Mouse (Mus musculus): ENCODE data around the gene Mfsd2a.
"Not testable (repeated sequence)": the region's sequence is repeated elsewhere in the genome, so short reads cannot be mapped to it uniquely, and the experiment has no call there.

Mfsd2a gene

DNA sequence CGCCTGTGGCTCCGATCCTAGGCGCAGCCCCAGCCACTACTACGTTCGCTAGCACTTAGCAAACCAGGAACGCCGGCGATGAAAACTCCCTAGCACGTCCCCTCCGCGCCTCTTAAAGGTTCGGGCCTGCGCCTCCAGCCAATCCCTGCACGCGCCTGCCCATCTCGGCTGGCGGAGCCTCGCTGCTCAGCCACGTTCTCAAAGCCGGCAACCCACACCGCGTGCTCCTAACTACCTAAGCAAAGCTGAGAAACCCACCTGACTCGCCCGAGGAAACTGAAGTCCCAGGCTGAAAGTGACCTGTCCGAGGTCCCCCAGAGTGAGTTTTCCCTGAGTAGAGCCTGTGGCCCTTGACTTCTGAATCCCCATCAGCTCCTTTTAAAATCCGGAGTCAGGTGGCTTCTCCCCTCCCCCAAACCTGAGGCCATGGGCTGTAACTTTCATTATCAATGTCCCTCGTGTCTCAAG is at the start of gene Mfsd2a:
Mfsd2a (minus strand) TSS at position 89 of the 468 bp plus-strand sequence.
- peak; percentile 89 for DNase-seq (ENCODE audit: inconsistent ontology term)

DNA sequence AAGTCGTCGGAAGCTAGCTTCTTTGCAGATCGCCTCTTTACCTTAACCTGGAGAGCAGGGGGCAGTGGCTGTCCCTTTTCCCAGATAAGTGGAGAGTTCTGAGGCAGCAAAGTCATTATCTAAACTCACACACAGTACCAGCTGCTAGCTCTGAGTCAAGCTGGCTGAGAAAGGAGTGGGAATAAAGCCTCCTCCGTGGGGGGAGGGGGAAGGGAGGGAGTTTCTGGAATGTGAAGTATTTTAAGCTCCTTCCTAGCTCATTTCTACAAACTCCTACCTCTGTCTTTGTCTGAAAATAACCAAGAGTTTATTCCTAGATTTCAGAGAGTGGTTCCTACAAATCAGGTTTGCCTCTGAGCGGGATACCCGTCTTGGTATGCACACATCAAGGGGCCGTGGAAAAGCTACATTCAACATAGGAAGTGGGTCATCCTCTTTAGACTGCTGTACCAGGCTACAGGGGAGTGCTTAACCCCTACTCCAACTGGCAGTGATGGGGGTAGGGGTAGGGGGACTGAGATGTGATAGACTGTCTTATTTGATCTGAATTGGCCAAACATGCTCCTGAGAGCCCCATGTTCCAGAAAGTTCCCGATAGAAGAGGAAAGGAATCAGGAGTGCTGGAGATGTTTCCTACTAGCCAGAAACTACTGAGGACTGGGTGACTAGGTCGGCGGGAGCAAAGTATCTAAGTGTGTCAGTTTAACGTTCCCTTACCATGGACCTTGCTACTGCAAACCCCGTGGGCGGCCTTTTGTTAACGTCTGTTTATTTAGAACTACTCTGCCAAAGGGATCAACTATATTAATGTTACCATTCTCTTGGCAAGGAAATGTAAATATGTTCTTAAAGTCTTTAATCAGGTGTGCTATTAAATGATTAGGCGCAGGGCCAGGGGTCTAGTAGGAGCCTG is 44.3 kb upstream of the Mfsd2a start:
- DNase-seq (ENCODE audit: inconsistent ontology term): peak; percentile 90

DNA sequence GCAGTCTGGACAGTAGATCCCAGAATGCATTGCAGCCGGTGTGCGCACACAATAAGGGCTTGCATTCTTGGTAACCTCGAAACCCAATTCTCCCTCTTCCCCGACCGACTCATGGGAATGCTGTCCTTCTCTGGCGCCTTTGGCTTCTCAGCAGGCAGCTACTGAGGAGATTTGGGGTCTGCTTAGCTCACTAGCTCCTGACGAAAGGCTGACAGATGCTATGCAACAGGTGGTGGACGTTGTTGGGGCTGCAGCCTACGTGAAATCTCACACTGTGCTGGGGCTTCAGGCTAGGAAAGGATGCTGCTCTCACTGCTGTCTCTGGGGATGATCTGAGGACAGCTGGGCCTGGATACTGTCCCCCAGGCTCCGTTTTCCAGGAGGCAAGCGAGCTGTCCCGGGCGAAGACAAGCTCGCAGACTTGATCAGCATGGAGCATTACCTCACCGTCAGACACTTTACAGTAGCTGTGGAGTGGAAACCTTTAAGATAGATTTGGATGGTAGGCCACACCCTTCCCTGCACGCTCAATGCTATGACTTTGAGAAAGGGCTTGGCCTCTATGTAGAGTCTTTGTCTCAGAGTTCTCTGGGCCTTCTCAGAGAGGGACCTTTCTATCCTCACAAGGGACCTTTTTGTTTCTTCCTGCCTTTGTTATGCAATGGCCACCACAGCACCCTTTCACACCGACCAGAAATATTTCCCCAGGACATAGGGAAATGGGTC is 39.8 kb upstream of the Mfsd2a start:
- DNase-seq (ENCODE audit: inconsistent ontology term): peak; percentile 35

DNA sequence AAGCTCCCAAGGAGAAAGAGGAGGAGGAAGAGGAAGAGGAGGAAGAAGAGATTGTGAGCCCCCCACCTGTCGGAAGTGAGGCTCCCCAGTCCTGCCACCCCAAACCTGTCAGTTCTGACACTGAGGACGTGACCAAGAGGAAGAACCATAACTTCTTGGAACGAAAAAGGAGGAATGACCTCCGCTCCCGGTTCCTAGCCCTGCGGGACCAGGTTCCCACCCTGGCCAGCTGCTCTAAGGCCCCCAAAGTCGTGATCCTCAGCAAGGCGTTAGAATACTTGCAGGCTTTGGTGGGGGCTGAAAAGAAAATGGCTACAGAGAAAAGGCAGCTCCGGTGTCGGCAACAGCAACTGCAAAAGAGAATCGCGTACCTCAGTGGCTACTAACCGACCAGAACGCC is 39.1 kb upstream of the Mfsd2a start:
- DNase-seq (ENCODE audit: inconsistent ontology term): no peak

DNA sequence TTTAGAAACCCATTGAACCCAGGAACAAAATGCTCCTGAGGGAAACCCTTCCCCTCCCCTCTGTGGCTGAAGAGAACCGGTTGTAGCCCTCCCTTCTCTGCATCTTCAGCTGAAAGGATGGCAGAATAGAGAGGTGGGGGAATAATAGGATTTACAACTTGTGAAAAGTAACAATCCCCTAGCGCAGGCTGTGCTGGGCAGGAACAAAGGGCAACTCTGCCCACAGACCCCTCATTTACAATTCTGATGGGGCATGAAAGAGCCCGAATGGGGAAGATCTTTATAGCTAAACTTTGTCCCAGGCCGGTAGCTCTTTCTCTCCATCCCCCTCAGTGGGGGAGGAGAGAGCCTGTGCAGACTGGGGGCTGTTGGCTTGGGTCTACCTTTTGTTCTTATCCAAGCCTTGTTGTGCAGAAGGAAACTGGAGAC is 38.3 kb upstream of the Mfsd2a start:
- DNase-seq (ENCODE audit: inconsistent ontology term): no peak

DNA sequence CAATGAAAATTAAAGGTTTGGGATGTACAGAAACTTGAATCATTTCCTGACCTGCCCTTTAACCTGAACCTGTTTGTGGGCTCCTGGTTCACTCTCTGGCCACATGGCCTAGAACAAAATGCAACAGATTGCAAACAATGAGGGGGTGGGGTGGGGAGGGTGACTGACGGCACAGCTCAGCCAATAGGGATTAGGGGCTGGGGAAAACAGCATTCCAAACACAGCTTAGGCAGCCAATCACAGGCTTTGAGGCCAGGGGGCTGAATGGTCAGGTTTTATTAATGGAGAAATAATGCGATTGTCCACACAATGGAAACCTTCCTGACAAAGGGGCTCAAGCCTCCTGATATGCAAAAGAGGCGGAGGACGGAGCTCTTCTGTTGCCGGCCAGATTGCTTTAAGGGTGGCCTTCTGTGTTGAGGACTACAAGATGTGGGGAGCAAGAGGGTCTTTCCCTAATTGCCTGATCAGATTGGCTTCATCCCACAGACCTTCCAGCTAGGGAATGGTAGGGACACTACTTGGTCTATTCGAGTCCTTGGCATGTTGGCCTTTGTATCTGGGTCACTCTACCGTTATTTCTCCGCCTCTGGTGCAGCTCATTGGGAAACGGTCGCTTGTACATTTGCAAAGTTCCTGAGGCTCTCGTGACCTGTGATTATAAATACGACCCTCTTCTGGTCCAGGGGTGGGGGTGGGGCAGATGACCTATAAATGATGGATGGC is 37.7 kb upstream of the Mfsd2a start:
- peak; percentile 66 for DNase-seq (ENCODE audit: inconsistent ontology term)

DNA sequence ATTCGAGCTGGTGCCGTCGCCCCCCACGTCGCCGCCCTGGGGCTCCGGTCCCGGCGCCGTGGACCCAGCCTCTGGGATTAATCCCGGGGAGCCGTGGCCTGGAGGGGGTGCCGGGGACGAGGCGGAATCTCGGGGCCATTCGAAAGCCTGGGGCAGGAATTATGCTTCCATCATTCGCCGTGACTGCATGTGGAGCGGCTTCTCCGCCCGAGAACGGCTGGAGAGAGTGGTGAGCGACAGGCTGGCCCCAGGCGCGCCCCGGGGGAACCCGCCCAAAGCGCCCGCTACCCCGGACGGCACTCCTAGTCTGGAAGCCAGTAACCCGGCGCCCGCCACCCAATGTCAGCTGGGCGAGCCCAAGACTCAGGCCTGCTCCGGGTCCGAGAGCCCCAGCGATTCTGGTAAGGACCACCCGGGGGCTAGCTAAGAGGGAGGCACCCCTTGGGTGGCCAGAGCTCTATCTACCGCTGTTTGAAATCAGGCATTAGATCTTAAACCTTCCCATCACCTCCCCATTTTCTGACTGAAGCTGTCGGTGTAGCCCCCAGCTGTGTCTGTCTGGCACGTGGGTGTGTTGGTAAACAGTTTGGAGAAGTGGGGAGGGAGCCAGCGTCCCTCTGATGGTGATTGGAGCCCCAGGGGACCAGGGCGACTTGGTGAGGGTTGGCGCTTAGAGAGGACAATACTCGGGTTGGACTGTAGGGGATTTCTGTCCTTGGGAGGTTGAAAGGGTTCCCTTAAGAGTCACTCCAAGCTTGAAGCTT is 35.8 kb upstream of the Mfsd2a start:
- DNase-seq (ENCODE audit: inconsistent ontology term): no peak

DNA sequence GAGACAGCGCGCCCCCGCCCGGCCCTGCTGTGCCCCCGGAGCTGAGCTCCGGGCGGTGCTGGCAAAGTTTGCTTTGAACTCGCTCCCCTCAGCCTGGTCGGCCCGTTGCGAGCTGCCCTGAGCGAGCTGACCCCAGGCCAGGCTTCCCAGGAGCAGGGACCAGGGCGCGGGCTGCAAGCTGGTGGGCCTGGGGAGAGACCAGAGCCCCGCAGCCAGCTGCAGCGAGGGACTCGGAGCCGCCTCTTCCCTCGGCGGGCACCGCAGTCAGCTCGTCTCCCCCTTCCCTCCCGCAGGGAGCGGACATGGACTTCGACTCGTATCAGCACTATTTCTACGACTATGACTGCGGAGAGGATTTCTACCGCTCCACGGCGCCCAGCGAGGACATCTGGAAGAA is 35.2 kb upstream of the Mfsd2a start:
- DNase-seq (ENCODE audit: inconsistent ontology term): peak; percentile 49

DNA sequence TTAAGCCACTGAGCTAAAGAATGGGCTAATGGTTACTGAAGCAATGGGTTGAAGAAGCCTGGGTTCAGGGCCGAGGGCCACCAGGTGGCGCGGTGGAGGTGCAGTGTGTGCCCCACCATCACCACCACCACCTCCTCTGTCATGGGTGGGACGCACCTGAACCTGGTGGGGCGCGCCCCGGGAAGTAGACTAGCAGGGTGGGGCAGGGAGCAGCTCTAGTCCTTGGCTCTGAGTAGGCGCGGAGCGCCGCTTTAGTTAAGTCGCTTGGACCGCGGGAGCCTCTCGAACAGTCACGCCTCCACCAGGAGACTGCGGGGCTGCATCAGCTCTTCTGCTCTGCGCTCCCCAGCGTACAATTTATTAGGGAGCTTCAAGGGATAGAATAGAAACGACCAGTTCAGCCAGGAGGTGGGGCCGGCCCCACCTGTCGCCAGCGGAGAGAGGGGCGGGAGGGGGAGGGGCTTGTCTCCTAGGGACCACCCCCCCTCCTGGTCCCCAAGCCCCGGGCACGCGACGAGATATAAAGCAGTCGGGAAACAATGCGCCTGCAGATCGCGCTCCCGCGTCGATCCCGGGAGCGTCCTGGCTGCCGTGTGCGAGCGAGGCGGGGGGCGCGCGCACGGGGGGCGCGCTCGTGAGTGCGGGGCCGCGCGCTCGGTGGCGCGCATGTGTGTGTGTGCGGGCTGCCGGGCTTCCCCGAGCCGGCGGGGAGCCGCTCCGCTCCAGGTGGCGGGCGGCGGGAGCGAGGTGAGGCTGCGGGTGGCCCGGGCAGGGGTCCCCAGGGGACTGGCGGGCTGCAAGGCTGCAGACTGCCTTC is 34.6 kb upstream of the Mfsd2a start, which contains the start of gene Mycl:
Mycl (plus strand) TSS at position 249 of the 817 bp plus-strand sequence.
- peak; percentile 85 for DNase-seq (ENCODE audit: inconsistent ontology term)

DNA sequence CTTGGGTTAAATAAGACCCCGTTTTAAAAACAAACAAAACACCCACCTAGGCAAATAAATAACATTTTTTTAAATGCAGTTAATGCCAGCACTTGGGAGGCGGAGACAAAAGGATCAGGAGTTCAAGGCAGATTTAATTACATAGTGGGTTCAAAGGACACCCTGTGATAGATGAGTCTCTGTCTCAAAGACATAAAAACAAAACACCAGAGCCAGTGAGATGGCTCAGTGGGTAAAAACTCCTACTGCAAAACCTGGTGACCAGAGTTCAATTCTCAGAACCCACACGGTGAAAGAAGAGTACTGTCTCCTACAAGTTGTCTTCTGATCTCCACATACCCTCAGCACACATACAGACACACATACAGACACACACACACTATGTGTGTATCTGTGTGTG is 31.3 kb upstream of the Mfsd2a start:
- no peak for DNase-seq (ENCODE audit: inconsistent ontology term)

DNA sequence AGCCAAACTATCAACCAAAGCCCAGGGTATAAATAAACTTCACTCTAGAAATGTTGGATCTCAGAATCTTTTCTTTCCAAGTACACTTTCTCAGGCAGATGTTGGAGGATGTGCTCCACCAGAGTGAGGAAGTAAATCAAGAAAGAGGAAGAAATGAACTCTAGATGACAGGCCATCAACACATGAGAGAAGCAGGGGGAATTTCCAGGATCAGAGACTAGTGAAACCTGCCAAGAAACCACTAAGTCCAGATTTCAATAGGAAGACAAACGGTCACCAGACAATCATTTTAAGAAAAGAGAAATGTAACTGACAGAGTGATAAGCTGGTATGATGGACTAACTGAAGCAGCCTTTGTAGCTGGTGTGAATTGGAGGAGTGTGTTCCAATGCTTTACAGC is 30.2 kb upstream of the Mfsd2a start:
- no peak for DNase-seq (ENCODE audit: inconsistent ontology term)

DNA sequence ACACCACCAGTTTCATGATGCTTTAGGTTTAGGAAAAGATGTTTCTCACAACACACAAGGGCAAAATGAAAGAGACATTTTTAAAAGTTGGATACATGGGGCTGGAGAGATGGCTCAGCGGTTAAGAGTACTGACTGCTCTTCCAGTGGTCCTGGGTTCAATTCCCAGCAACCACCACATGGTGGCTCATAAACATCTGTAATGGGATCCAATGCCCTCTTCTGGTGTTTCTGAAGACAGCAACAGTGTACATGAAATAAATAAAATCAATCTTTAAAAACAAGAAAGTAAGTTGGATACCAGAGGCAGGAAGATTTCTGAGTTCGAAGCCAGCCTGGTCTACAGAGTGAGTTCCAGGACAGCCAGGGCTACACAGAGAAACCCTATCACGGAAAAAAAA is 27.0 kb upstream of the Mfsd2a start:
- DNase-seq (ENCODE audit: inconsistent ontology term): not testable (repeated sequence)

DNA sequence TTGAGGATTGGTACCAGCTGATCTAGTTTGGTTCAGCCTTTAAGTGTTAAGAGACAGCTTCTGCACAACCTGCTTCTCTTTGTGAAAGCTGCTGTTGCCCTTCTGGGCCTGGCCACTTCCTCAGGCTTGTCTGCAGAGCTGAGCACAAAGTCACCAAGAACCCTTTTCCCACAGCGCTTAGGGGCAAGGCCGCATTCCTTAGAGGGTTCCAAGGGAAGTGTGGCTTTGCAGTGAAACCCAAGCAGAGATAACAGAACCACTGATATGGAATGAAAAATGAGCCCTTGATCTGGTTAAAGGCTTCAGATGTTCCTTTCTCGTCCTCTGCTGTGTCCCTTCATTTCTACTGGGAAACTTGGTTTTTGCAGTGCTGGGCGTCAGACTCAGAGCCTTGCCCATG is 26.4 kb upstream of the Mfsd2a start:
- DNase-seq (ENCODE audit: inconsistent ontology term): no peak

DNA sequence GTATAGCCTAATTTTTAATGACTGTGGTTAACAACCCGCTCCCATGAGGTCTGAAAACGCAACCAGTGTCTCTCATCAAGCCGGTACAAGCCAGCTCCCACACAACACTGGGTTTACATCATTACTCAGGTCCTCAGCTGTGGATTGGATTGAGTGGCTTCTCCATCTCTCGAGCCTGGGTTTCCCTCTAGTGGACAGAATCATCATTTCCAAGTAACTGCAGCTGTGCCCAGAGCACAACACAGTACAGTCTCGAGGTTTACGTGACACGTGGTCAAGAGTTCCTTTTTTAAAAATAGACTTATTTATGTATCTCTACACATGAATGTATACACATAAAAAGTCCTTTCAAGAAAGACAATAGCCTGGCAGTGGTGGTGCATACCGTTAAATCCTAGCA is 24.1 kb upstream of the Mfsd2a start:
- DNase-seq (ENCODE audit: inconsistent ontology term): peak; percentile 79

DNA sequence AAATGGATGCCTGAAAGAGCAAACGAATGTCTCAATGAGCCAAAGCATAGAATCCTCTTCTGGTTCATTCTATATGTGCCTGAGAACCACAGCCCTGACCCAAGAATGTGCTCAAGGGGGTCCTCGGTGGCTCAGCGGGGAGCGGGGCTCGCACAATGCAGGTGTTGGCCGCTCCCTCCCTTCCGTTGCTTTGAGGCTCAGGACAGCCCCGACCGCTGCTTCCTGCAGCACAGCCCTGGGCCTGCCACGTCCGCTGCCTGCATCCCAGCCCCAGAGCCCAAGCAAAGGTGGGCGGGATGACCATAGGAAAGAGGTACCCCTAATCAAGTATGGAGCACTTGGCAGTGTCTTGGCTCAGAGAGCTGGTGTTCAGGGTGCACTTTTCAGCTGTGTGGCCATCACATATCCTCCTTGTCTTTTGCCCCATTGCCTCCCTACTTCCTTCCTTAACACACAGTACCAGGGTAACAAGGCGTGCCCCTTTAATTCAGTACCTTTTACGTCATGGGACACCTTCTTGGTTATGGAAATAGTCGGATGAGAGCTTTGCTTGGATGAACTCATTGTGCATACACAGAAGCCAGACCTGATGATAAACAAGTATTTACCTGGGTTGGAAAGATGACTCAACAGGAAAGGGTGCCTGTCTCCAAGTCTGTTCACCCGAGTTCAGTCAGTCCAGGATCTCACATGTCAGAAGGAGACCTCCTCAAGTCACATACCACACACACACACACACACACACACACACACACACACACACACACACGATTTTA is 22.7 kb upstream of the Mfsd2a start:
- DNase-seq (ENCODE audit: inconsistent ontology term): no peak

DNA sequence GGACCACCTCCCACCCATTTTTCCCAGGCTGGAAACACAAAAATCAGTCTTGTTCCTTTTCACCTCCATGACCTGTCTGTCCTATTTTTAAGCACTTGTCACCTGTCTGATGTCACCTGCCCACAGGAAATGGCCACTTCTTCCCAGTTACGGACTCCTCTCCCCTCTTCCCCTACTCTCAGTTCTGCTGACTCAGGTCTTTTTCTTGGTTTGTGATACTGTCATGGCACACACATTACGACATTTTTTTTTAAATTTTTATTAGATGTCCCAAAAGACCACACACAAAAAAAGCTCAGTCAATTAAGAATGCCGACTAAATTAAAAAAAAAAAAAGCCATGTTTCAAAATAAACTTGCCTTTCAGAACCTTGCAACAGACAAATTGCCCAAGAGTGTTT is 21.5 kb upstream of the Mfsd2a start:
- no peak for DNase-seq (ENCODE audit: inconsistent ontology term)

DNA sequence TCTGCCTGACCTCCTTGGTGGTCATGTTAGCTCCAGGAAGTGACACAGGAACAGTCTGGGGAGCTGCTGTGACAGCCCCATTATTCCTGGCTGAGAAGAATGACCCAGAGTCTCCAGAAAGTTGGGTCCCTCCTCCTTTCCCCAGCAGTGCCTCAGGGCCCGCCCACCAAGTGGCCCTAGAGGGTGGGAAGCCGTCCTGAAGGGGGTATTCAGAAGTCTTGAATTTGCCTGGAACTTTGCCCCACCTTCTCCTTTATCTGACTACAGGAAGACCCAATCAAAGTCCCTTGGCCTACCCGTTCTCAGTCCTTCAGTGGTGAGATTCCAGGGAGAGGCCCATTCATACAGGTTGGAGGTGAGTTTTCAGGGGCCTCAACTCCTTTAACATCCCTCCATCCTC is 20.9 kb upstream of the Mfsd2a start:
- DNase-seq (ENCODE audit: inconsistent ontology term): no peak

DNA sequence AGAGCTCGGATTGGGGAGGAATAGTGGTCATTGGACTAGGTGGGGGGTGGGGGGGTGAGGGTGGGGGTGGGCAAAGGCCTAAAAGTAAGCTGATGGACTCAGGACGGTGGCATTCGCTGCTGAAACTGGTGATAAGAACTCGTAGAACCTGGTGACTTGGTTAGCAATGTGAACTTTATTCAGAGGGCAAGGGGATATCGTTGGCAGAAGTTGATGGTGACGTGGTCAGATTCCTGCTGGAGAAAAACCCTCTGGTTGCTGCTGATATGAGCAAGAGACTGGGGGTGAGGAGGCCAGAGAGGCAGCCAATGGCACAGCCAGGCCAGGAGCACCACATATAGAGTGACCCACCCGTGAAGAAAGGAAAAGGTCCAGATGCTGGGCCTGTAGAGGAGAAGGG is 20.2 kb upstream of the Mfsd2a start:
- no peak for DNase-seq (ENCODE audit: inconsistent ontology term)

DNA sequence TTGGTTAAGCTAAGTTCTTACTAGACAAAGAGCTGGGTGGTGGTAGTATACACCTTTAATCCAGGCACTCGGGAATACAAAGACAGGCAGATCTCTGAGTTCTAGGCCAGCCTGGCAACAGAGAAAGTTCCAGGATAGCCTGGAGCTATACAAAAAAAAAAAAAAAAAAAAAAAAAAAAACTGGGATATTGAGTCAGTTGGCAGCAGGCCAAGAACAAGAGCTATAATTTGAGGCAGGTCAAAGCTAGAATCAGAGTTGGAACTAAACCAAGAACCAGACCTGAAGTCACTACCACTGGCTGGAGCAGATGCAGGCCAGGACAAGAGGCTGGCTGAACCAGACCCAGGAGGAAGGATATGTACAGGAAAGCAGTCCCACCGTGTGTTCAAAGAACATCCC is 19.7 kb upstream of the Mfsd2a start:
- no peak for DNase-seq (ENCODE audit: inconsistent ontology term)

DNA sequence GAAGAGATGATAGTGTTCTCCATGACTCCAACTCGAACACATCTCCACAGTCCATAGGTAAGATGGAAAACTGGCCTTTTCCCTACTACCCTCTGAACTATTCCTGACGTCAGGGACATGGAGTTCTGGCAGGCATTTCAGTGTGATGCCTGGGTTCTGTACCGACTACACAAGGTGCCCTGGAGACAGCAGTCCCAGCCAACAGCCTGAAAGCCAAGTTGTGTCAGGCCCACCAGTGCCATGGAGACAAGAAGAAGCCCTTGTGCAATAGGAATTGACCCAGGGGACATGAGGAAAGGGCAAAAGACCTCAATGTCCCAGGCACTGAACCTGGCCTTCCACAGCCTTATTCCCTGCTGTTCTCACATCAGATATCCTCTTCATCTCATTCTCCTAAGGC is 18.8 kb upstream of the Mfsd2a start:
- no peak for DNase-seq (ENCODE audit: inconsistent ontology term)
